9 mouse cellular contexts compared by ENCODE assay signal in the genomic region with DNA sequence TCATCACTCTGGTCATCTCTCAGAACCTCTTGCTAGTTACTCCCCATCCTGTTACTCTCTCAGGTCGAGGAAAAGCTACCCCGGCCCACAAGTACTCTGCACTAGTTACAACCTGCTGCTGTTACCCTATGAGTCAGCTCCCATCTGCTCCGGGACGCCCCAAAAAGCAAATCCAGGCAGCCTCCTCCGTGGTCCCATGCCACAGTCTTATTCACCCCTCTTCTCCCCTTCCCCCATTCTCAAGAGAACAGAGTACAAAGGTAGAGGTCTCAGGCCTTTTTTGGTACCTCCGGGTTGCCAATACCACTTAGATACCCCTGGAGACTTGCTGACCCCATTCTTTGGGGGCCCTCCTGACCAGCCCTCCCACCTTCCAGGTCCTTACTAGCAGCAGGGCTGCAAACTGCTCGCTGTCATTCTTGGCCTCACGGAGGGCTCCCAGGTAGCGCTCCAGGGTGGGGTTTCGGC. TPM values are rescaled to one million over a fixed set of nuclear protein-coding genes. Genes with fewer than 3 reads are reported as not detected.
DNase-seq lines count a peak whose midpoint lies in the region; ATAC-seq and TF ChIP-seq lines count a peak whose summit lies in the region.
"Had no signal": no experiment of that assay in that cellular context is flagged by ENCODE, and none has a peak within 500 bp of the region (broad histone marks: within the 10 kb centered on the region; RNA-seq: fewer than 3 reads in every experiment).

No protein-coding gene starts in this region.

- no peak for ATAC-seq in hindbrain, embryonic 15.5 days (ENCODE audit: low FRiP score, low read depth)
- ATAC-seq in midbrain, embryonic 16.5 days, result no peak

- intact Hi-C loops in left cerebral cortex, adult 2 months (cut with DNase I), result loop anchor here (1.0 kb wide), 1 partner anchor 28 kb away; no protein-coding TSS in a partner anchor
- intact Hi-C loops in gastrocnemius, postnatal 36 days (cut with DNase I), result no loop called here

- H3K4me2 ChIP-seq in hindbrain, embryonic 15.5 days, result peak overlapping the region; percentile 95
- H3K4me2 ChIP-seq in midbrain, embryonic 16.5 days (ENCODE audit: low read length), result peak overlapping the region; percentile 96

- H3K36me3 ChIP-seq in hindbrain, embryonic 15.5 days, result peaks cover 21% of the 10 kb centered on the region
- peaks cover 9% of the 10 kb centered on the region for H3K36me3 ChIP-seq in midbrain, embryonic 16.5 days (ENCODE audit: control insufficient read depth, insufficient read depth, low read length)

- WGBS in hindbrain, embryonic 15.5 days, result 55% methylated on average over 10 of the region's 10 CpGs
- WGBS in midbrain, embryonic 16.5 days, result 40% methylated on average over 10 of the region's 10 CpGs

- DNase-seq in left cerebral cortex, adult 2 months (ENCODE audit: extremely low spot score in 1 of 2, low spot score in 2 of 2), result peak; percentile 48
- no peak for DNase-seq in left cerebral cortex, adult 11 months (ENCODE audit: low spot score)
- DNase-seq in gastrocnemius, postnatal 36 days, result no peak
- no peak for DNase-seq in adrenal gland, adult (ENCODE audit: inconsistent age in 2 of 2, low spot score in 1 of 2)
- DNase-seq in thymus, adult 18-20 months, result no peak

- H3K4me3 ChIP-seq in left cerebral cortex, adult 2 months, result peak overlapping the region; percentile 98
- H3K4me3 ChIP-seq in embryonic fibroblast, embryonic 13.5 days (ENCODE audit: insufficient read depth, low read length), result peak overlapping the region; percentile 84; the same call in 1 of the 2 replicates
- H3K4me3 ChIP-seq in hindbrain, embryonic 15.5 days, result peak overlapping the region; percentile 75
- H3K4me3 ChIP-seq in midbrain, embryonic 16.5 days (ENCODE audit: low read depth, low read length), result peak overlapping the region; percentile 89

- no peaks in the 10 kb centered on the region for H3K9me3 ChIP-seq in hindbrain, embryonic 15.5 days
- no peaks in the 10 kb centered on the region for H3K9me3 ChIP-seq in midbrain, embryonic 16.5 days (replicated peaks; ENCODE audit: control insufficient read depth, low read length, poor library complexity, severe bottlenecking)

- H3K27me3 ChIP-seq in hindbrain, embryonic 15.5 days, result no peaks in the 10 kb centered on the region
- H3K27me3 ChIP-seq in midbrain, embryonic 16.5 days (ENCODE audit: control insufficient read depth, insufficient read depth, low read depth, low read length), result no peaks in the 10 kb centered on the region

- peak overlapping the region; percentile 98 for H3K27ac ChIP-seq in left cerebral cortex, adult 2 months
- H3K27ac ChIP-seq in embryonic fibroblast, embryonic 13.5 days (ENCODE audit: insufficient read depth, low read length), result no peak overlapping the region
- H3K27ac ChIP-seq in hindbrain, embryonic 15.5 days (replicated peaks), result no peak overlapping the region
- no peak overlapping the region for H3K27ac ChIP-seq in midbrain, embryonic 16.5 days (ENCODE audit: low read length)

- TF ChIP-seq POLR2A in embryonic fibroblast, embryonic 13.5 days (IDR thresholded peaks at IDR 0.05; ENCODE audit: low read depth, low read length), result no peak

- no peak for TF ChIP-seq CTCF in left cerebral cortex, adult 2 months (IDR thresholded peaks at IDR 0.05)
- TF ChIP-seq CTCF in embryonic fibroblast, embryonic 13.5 days (IDR thresholded peaks at IDR 0.05; ENCODE audit: borderline replicate concordance, insufficient read depth, low read length), result no peak

- peaks cover 3% of the 10 kb centered on the region; the same call in 1 of the 2 replicates for H3K4me1 ChIP-seq in embryonic fibroblast, embryonic 13.5 days (ENCODE audit: control insufficient read depth, insufficient read depth, low read length)
- H3K4me1 ChIP-seq in hindbrain, embryonic 15.5 days (replicated peaks), result peaks cover 59% of the 10 kb centered on the region
- H3K4me1 ChIP-seq in midbrain, embryonic 16.5 days (ENCODE audit: control insufficient read depth, insufficient read depth, low read length), result peaks cover 43% of the 10 kb centered on the region

- H3K9ac ChIP-seq in hindbrain, embryonic 15.5 days, result peak overlapping the region; percentile 81
- peak overlapping the region; percentile 75 for H3K9ac ChIP-seq in midbrain, embryonic 16.5 days (ENCODE audit: low read depth, low read length)

RNA-seq across cellular contexts. Expression of a gene that starts 1.6 kb away (rescaled TPM):
- total RNA-seq in left cerebral cortex, adult 2 months (2021), result 1,000 to 10,000 TPM in 1 of 2 experiments, 100 to 1,000 TPM in 1; 980 to 1,003 TPM
- polyA plus RNA-seq in embryonic fibroblast, embryonic 13.5 days (2011; ENCODE audit: insufficient read length, low read depth, missing spikeins), result 16.7 and 18.3 TPM in 2 replicates
- 130 and 146 TPM in 2 replicates for polyA plus RNA-seq in hindbrain, embryonic 15.5 days (2015; fragmentation: Nextera tagmentation; extraction: Ambion mirVana)
- 134 and 161 TPM in 2 replicates for polyA plus RNA-seq in midbrain, embryonic 16.5 days (2015; fragmentation: Nextera tagmentation; extraction: Ambion mirVana)
- 1 to 10 TPM; 7.6 to 9.9 TPM for total RNA-seq in gastrocnemius, postnatal 36 days (2021)

RNA-seq across cellular contexts. Expression of a gene that starts 1.8 kb away (rescaled TPM):
- total RNA-seq in left cerebral cortex, adult 2 months (2021), result 10 to 100 TPM; 53.5 to 59.9 TPM
- polyA plus RNA-seq in embryonic fibroblast, embryonic 13.5 days (2011; ENCODE audit: insufficient read length, low read depth, missing spikeins), result 21.6 and 30.6 TPM in 2 replicates
- 39.5 and 41.4 TPM in 2 replicates for polyA plus RNA-seq in hindbrain, embryonic 15.5 days (2015; fragmentation: Nextera tagmentation; extraction: Ambion mirVana)
- 36.5 and 42.8 TPM in 2 replicates for polyA plus RNA-seq in midbrain, embryonic 16.5 days (2015; fragmentation: Nextera tagmentation; extraction: Ambion mirVana)
- 10 to 100 TPM; 23.5 TPM for total RNA-seq in gastrocnemius, postnatal 36 days (2021)

RNA-seq across cellular contexts. Expression of a gene that starts 15.6 kb away (rescaled TPM):
- total RNA-seq in left cerebral cortex, adult 2 months (2021), result not detected
- polyA plus RNA-seq in embryonic fibroblast, embryonic 13.5 days (2011; ENCODE audit: insufficient read length, low read depth, missing spikeins), result not detected in 2 replicates
- 0.32 and 0.51 TPM in 2 replicates for polyA plus RNA-seq in hindbrain, embryonic 15.5 days (2015; fragmentation: Nextera tagmentation; extraction: Ambion mirVana)
- polyA plus RNA-seq in midbrain, embryonic 16.5 days (2015; fragmentation: Nextera tagmentation; extraction: Ambion mirVana), result 0.09 and 0.22 TPM in 2 replicates
- not detected for total RNA-seq in gastrocnemius, postnatal 36 days (2021)
- total RNA-seq: megakaryocyte, adult 5-6 weeks had no signal

Comparison
In these comparisons a context has a peak if more than half of its experiments do, and no peak if none do; other contexts are left out.
1. DNase-seq: peak in left cerebral cortex, adult 2 months (2 of 2); none in left cerebral cortex, adult 11 months (single experiment), gastrocnemius, postnatal 36 days (0 of 2), adrenal gland, adult (0 of 2) and thymus, adult 18-20 months (0 of 2).
2. Peak in every context shown above with its lines, with median percentiles within 50 percentile points of each other: H3K4me3 ChIP-seq.